Mouse (Mus musculus) CH12.LX (cell line): ENCODE results near the gene Plcb1.

ENCODE experiments used
- BHLHE40 ChIP-seq: IDR thresholded peaks from 2 replicates; pipeline ENCODE4 v1.6.1; 2011; ENCODE audit warnings: mild to moderate bottlenecking, low read depth, low read length, improper control_type of control experiment
- CHD1 ChIP-seq: IDR thresholded peaks from 2 replicates; pipeline ENCODE4 v1.6.1; 2012; ENCODE audit warnings: low read depth, low read length, improper control_type of control experiment, inconsistent platforms
- CTCF ChIP-seq, 2 experiments: IDR thresholded peaks in 1 of 2; conservative IDR thresholded peaks in 1 of 2; 2 replicates each; pipeline ENCODE4 v1.5.1; 2011 to 2012; ENCODE audit warnings: low read depth in 2 of 2, low read length in 2 of 2, improper control_type of control experiment in 1 of 2, inconsistent platforms in 1 of 2, mild to moderate bottlenecking in 1 of 2, moderate library complexity in 1 of 2

DNA sequence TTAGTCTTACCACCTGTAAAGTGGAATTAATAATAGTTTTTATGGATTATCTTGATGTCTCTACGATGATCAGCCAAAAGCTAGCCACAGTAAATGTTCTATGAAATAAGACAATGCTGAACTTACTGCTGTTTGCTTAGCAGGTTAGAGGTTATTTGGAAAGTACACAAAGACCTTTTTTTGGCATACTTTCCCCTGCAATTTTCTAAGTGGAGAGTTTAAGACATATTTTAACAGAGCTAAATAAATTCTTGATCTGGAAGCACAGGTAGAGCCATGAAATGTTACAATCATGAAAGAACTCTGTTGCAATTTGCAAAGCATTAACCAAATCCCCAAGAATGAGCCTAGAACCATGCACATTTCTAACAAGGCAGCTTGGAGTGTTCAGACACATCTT lies 140.4 kb downstream of the Plcb1 start:
- TF ChIP-seq CHD1 (no peak), CTCF (conservative IDR thresholded peaks at IDR 0.05 in 1 of 2, IDR thresholded peaks at IDR 0.05 in 1 of 2; ENCODE audit: low read depth in 2 of 2, low read length in 2 of 2) (no peak), BHLHE40 (no peak)
